Mouse (Mus musculus): ENCODE results near the gene Sec61a1. TPM values are rescaled to one million over a fixed set of nuclear protein-coding genes. Genes with fewer than 3 reads are reported as not detected.
A peak's percentile ranks its signal among the peaks of the same experiment; 100 is the strongest.

Gene Sec61a1
- polyA plus RNA-seq (2012; rRNA removed) = 327 and 360 TPM in 2 replicates

DNA sequence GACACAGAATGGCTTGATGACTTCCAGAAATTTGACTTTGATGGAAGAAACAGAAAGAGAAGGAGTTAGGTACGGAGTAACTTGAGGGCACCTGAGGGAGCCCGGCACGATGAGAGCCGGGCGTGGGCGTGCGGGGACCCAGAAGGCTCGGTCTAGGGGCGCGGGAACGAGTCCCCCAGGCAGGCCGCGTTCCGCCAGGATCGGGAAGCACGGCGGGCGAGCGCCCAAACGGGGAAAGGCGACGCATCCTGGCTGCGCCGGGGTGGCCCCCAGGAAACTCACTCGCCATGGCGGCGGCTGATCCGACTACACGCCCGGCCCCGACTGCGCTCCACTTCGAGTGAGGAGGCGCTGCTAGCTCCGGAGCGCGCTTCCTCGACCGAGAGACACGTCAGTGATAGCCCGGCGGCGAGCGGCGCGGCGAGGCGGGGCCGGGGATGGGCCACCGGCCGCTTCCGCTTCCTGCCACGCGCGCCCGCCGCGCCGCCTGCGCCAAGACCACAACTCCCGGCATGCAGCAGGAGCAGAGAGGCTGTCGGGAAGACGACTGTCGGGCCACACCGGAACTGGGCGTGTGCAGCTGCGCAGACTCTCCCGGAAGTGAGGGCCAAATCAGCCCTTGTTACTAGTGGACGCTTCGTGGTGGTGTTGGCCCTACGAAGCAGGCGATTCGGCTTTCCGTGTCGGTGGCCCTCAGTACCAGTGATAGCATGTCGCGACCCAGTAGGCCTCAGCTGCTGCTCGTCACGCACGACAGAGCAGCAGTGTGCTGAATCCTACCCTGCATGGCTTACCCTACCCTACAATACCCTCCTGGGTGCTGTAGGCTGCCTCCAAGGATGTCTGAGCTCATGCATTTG is at the start of gene Sec61a1:
TSS of gene Sec61a1 (minus strand) at position 502 of the 860 bp plus-strand sequence.
- peak; percentile 72 for DNase-seq (ENCODE audit: low read depth, low spot score)
- under 1% methylated on average over 80 of the region's 80 CpGs for WGBS

DNA sequence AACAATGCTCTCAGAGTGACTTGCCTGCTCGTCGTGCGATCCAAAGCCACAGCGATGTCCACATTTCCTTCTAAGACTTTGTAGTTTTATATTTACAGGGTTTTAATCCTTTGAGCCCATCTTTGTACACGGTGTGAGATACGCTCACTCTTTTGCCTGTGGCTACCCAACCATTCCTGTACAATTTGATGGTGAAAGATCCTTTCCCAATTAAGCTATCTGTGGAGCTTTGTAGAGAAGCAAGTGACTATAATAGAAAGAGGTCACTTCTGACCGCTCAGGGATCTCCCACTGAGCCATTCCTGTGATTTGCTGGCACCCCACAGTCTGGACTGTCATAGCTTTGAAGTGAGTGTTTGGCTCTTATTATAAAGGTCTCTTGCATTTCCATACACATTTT is 48.0 kb upstream of the Sec61a1 start:
- WGBS = 60% methylated on average over 7 of the region's 7 CpGs
- DNase-seq (ENCODE audit: low read depth, low spot score) = no peak

DNA sequence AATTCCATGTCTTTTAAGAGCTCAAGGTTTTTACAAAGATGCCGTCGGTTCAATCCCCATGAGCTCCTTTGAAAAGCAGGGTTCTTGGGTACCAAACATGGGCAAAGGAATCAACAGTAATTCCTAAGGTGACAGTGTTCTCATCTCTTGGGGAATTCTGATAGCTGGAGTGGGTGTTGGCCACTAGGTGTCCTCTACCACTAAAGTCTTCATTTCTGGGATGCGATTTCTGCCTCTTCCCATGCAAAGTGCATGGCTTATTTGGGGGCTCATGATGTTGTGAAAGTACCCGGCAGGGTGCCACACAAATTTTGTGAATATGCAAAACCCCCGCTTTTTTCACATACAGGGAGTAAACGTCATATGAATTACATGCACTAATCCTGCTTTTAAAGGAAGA is 46.3 kb upstream of the Sec61a1 start:
- 30% methylated on average over 6 of the region's 6 CpGs for WGBS
- no peak for DNase-seq (ENCODE audit: low read depth, low spot score)

DNA sequence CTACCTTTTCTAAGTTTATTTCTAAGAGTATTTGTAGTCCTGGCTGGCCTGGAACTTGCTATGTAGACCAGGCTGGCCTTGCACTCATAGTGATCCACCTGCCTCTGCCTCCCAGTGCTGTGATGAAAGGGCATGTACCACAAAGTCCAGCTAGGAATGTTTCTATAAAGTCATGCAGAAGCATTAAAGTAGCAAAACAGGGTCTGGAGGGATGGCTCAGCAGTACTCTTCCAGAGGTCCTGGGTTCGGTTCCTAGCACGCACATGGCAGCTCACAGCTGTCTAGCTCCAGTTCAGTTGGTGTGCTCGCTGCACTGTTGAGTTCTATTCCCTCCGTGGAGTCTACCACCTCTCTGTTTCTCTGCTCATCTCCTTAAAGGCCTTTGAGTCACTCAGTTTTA is 41.5 kb upstream of the Sec61a1 start:
- 91% methylated on average over 4 of the region's 4 CpGs for WGBS
- no peak for DNase-seq (ENCODE audit: low read depth, low spot score)

DNA sequence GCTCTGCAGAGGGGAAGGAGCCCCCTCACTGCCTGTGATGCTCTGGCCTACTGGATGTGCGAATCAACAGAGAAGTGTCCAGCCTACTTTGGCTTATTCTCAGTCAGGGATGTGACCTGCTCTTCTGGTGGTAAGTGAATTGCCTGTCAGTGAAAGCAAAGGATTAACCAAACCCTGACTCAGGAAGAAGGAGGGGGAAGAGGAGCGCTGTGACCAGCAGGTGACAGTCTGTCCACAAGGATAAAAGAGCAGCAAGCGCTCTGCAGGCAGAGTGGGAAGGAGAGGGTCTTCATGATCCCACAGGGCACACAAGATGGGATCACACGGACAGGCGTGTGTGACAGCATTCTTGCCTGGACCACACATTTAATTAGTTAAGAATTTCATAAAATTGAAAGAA is 41.0 kb upstream of the Sec61a1 start:
- DNase-seq (ENCODE audit: low read depth, low spot score) = no peak
- 45% methylated on average over 5 of the region's 5 CpGs for WGBS

DNA sequence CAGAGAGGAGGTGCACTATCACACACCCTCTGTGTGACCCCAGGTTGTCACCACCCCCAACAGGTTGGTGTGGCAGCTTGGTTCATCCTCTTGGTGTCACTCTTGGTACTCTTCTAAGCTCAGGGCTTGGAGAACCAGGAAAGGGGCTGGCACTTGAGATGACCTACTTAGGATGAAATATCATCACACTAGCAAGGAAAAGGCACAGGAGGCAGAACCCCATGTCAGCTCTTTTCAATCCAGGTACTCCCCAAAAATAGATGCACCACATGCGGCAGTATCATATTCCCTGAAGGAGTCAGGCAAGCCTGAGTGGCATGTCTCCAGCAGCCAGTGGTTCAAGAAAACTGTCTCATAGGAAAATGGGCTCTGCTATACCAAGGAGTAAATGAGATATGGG is 39.4 kb upstream of the Sec61a1 start:
- WGBS = 65% methylated on average over 1 of the region's 1 CpGs
- no peak for DNase-seq (ENCODE audit: low read depth, low spot score)

DNA sequence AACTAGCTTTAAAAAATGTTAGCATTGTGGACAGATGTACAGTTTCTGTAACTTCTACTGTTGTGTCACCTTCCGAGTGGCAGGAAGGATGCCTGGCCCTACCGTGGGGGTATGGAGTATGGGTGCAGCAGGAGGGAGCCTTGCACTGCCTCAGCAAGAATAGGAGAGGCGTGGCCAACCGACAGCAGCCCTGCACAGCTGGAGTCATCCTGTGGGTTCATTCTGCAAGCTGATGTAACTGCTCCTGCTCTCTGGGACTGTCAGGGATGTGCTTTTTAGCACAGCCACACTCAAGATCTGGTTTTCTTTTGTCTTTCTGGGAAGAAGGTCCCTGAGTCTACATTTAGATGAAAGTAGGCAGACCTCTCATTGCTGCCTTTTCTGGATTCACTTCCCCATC is 38.8 kb upstream of the Sec61a1 start:
- 16% methylated on average over 4 of the region's 4 CpGs for WGBS
- no peak for DNase-seq (ENCODE audit: low read depth, low spot score)

DNA sequence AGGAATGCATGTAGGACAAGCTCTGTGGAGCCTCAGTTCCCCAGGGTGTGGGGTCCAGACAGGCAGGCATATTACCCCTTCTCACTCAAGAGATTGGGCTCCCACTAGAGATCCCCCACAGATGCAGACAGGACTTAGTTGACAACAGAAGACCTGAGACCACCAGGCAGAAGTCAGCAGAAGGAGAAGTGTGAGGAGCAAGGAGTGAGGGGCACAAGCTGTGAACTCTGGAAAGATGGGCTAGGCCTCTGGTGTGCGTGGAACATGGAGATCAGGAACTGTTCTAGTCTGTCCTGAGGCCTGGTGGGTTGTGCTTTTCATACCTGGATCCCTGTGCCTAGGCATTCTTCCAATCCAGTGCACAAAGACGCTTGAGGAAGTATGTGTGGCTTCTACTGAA is 31.2 kb upstream of the Sec61a1 start:
- no peak for DNase-seq (ENCODE audit: low read depth, low spot score)
- WGBS = 81% methylated on average over 2 of the region's 2 CpGs

DNA sequence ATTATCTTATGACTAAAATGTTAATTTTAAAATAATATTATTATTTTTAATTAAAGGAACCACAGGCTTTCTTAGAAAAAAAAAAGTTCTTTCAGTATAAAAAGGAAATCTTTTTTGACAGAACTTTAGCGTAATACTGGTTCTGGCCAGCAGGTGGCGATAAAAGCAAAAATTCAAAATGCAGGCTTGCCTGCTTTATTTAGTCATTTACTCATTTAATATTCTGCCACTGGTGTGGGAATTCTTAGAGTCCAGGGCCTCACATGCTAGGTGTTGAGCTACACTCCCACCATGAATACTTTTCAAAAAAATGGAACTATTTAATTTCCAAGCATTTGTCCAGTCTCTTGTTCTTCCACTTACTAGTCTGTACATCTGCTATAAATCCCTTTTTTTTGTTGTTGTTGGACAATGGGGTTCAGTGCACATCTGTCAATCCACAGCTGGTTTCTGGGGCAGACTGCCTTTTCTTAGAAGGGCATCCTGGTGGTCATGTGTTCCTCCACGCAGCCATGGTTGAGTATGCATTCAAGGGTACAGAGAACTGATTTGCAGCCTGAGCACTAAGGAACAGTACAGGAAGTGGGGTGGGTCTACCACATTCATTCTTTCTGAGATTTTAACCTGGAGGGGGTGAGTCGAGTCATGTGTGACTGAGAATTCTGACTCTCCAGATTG is 30.6 kb upstream of the Sec61a1 start:
- no peak for DNase-seq (ENCODE audit: low read depth, low spot score)
- WGBS = 28% methylated on average over 4 of the region's 4 CpGs

DNA sequence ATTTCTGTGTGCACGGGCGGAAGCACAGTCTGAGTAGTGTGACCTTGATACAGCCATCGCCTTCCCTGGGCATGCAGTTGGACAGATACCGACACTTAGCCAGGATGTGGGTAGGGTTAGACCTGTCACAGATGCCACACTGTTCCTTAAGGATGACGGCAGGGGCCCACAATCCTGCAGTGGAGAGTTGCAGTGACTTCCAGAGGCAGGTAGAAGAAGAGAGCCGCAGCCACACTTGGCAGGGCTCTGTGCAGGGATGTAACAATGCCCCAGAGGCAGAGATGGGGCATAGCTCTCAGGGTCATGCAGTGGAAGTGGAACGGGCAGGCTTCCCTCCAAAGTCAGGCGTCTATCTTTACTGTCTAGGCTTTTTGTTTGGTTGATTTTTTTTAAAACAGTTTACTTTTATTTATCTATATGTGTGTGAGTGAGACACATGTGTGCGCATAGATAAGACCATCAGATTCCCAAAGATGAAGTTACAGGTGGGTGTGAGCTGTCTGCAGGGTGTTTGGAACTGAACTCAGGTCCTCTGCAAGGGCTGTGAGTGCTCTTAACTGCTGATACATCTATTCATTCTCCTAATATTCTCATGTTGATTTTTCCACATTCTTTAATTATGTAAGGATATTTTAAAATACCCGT is 29.8 kb upstream of the Sec61a1 start:
- WGBS = 71% methylated on average over 10 of the region's 10 CpGs
- no peak for DNase-seq (ENCODE audit: low read depth, low spot score)

DNA sequence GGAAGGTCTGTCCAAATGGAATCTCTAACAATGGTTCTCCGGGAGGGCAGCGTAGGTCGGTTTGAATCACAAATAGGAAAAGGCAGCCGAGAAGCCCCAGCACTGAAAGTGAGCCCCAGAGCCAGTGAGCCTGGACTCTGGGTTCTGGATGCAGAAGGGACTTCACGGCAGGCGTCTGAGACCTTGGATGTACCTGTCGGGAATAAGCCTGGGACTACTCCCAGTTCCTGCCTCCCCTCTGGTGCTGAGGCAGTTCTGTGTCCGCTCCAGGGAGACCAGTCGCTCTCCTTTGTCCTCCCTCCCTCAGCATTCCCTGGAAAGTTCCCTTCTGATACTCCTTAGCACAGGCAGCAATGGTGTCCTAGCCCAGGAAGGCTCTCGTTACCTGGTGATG is 26.7 kb upstream of the Sec61a1 start:
- 35% methylated on average over 10 of the region's 10 CpGs for WGBS
- DNase-seq (ENCODE audit: low read depth, low spot score) = no peak

DNA sequence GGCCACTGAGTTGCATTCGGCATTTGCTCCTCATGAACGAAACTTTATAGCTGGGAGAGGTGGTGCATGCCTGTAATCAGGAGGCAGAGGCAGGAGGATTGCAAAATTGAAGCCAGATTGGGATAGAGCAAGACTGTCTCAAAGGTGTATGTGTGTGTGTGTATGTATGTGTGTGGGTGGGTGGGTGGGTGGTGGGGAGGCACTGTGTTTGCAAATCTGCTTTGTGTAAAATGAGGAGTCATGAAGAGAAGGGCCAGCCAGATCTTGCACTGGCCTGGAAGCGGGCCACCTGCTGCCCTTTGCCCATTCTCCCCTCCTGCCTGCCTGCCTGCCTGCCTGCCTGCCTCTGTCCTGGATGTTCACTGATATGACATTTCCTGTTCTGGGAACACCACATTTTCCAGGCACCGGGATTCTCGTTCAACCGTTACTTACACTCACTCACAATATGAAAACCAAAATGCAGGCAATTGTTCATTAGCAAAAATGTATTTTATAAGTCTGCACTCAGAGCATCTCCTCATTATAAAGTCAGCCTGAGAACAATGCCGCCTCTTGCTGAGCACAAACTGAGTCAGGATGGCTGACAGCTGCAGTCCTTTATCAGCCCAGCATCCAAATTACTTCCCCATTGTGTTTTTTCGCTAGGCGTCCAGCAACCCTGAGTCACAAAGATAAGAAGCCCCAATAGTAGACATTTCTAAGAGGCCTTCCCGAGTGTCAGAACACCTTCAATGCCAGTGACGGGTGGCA is 26.1 kb upstream of the Sec61a1 start:
- DNase-seq (ENCODE audit: low read depth, low spot score) = no peak
- WGBS = 40% methylated on average over 11 of the region's 11 CpGs

DNA sequence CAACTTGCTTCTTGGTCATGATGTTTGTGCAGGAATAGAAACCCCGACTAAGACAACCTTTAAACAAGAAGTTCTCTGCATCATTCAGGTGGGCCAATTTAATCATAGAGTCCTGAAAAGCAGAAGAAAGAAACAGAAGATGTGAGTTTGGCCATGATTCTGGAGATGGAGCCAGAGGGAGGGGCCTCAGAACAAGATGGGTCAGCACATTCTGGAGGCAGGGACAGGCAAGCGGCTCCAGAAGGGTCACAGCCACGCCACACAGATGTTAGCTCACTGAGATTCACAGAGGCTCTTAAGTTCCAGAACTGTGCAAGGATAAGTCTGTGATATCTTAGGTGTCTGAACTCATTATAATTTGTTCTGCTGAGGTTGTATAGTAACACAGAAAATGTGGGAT is 25.5 kb upstream of the Sec61a1 start:
- WGBS = 68% methylated on average over 3 of the region's 3 CpGs
- DNase-seq (ENCODE audit: low read depth, low spot score) = no peak

DNA sequence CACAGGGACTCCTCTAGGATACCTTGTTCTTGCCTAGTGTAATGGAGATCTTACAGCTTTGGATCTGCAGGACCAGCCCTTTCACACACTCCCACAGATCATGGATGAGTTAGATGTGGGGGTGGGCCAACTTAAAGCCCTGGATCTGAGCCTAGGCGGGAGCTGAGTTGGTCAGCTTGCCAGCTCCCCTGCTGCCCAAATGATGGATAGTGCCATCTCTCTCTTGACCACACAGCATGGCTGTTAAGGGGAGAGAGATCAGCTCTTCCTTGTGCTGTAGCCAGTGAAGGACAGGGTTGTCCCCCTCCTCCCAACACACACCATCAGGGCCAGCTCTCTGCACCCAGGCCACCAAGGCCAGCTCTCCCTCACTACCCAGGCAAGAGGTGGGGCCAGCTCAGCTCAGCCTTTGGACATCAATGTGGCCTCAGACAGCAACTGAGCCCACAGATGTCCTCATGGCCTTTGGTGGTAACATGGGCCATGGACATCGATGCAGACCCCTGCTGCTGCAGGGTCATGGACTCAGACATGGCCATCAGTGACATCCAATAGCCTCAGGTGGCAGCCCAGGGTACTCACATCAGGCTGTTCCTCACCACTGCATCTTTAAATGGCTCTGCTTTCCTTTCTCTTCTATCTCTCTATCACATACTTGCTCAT is 21.5 kb upstream of the Sec61a1 start:
- 82% methylated on average over 2 of the region's 2 CpGs for WGBS
- DNase-seq (ENCODE audit: low read depth, low spot score) = no peak

DNA sequence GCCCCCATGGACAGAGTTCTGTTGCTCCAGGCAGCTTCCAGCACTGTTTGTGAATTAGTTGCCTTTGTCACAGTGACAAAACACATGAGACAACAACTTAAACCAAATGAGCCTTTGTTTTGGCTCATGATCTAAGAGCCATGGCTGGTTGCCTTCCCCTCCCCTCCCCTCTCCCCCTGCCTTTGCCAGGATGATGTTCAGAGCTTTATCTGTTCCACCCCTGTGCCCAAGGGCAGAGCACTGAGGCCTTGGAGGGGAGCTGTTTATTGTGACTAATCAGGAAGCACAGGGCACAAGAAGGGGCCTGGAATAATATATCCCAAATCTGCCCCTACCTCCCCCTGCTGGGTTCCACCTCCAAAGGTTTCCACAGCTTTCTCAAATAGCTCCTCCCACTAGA is 11.6 kb upstream of the Sec61a1 start:
- DNase-seq (ENCODE audit: low read depth, low spot score) = no peak

DNA sequence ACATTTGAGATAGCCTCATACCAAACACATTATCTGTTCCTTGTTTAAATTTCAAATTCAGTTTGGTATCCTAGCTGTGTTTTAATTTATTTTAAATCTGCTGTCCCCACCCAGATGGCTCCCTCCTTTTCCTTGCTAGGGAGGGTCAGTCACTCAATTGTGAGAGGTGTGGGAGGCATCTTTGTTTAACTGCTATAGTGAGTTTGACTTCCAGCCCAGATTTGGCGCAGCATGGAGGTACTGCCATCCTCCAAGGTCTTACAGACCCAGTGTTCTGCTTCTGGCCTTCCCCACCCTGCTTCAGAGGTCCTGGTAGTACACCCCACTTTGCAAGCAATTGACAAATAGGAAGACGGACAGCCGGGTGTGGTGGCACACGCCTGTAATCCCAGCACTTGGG is 5.4 kb upstream of the Sec61a1 start:
- DNase-seq (ENCODE audit: low read depth, low spot score) = no peak
- 88% methylated on average over 4 of the region's 4 CpGs for WGBS

DNA sequence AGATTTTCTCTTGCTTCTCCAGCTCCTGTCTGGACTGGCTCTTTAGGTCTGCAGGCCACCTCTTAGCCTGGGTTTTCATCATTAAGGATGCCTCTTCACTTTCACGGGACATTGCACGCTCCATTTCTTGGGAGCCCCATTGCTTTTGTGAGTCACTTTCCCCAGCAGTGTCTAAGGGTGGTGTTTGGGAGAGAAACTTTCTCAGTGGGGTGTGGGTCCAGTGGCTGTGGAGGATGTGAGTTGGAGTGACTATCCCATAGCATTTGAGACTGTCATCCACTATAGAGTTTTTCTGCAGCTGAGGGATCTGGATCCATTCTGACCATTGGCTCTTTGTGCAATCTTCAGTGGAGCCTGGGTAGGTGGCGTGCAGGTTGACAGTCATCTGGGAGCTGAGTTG is 4.7 kb upstream of the Sec61a1 start:
- DNase-seq (ENCODE audit: low read depth, low spot score) = no peak
- WGBS = 89% methylated on average over 3 of the region's 3 CpGs

DNA sequence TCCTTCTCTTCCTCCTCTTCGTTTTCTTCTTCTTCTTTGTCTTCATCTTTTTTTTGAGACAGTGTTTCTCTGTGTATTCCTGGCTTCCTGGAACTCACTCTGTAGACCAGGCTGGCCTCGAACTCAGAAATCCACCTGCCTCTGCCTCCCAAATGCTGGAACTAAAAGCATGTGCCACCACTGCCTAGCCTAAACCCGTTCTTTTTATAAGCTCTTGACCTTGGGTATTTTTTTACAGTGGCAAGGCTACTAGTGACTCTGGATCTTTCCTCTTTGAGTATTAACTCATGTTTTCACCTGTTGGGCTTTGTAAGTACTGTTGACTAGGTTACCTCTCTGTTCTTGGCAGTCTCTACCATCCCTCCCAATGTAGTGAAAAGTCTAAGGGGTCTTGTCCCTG is 4.3 kb upstream of the Sec61a1 start:
- no peak for DNase-seq (ENCODE audit: low read depth, low spot score)
- WGBS = 54% methylated on average over 3 of the region's 3 CpGs

DNA sequence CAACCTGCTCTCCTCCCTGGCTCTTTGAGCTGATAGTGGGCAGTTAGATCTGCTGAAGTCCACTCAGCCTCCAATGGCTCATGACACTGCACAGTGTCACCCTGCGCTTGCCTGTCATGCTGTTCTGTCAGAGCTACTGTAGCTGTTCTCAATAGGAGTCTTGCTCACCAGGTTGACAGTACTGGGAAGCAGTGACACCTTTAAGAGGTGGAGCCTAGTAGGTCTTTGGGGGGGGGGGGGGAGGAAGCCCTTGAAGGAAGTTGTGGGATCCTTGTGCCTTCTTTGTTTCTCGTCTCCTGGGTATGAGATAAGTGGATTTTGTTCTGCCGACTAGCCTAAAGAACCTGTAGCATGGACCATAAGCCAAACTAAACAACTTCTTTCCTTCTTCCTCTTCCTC is 3.9 kb upstream of the Sec61a1 start:
- no peak for DNase-seq (ENCODE audit: low read depth, low spot score)
- WGBS = 36% methylated on average over 3 of the region's 3 CpGs

DNA sequence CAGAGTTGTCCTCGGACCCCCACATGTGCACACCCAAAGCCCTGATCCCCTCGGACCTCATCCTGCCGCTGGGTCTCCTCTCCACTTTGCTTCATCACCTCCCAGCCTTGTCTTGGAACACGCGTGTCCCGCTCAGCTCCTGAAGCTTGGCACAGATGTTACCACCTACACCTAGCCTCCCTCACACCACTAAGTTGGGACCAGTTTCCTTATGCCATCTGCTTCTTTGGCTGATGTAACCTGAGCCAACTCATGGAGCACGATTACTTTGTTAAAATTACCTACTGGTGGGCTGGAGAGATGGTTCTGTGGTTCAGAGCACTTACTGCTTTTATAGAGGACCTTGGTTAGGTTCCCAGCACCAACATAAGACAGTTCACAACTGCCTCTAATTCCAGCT is 3.1 kb upstream of the Sec61a1 start:
- DNase-seq (ENCODE audit: low read depth, low spot score) = no peak
- 86% methylated on average over 7 of the region's 7 CpGs for WGBS

Measured in large intestine, adult 2 months (tissue).